Mouse (Mus musculus): ENCODE measurements around the gene Steap1.

The Steap1 gene

GRCm38 (mm10) chr5:5688228-5688627 is 60.9 kb downstream of the Steap1 start:
- DNase-seq (ENCODE audit: low read depth, low spot score): no peak

- DNase-seq (ENCODE audit: low read depth, low spot score): peak; percentile 85
Observed at GRCm38 (mm10) chr5:5686973-5687372, 62.2 kb downstream of the Steap1 start.

Measured in ZHBTc4 (cell line).